Mouse (Mus musculus): Measurements from ENCODE around the gene Car5a.

Car5a gene

DNA sequence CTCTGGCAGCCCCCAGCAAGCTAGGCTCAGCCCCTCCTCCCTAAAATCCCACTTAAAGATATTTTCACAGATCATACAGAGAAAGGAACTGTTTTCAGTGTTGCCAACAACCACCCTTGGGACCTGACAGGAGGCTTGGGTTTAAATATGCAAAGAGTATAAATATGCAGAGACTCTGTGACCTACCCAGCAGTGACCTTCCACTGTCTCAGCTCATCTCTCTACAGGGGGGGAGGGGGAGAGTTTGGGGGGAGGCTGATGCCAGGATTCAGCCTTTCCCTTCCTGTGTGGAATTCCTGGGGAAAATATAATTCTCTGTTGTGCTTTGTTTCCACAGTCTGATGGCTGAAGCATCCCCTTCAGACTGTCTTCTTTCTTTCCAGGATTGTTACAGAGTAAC is 9.8 kb downstream of the Car5a start:
- no peak for DNase-seq (ENCODE audit: low spot score in 2 of 2)

DNA sequence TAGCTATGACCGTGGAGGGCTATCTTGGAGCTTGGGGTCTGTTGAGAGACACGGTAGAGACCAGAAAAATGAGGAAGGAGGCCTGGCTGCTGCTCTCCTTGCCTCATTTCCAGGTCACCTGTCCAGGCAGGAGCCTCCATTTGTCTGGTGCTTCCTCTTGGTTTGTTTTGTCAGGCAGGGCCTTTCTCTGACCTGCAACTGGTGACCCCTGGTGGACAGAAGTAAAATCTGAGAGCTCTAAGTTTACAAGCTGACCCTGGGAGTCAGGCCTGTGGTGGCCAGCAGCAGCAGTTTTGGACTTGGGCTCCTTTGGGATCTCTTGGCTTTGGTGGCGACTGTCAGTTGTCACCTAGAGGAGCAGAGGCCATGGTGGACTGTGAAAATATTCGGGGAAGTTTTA is 10.2 kb downstream of the Car5a start:
- no peak for DNase-seq (ENCODE audit: low spot score in 2 of 2)

DNA sequence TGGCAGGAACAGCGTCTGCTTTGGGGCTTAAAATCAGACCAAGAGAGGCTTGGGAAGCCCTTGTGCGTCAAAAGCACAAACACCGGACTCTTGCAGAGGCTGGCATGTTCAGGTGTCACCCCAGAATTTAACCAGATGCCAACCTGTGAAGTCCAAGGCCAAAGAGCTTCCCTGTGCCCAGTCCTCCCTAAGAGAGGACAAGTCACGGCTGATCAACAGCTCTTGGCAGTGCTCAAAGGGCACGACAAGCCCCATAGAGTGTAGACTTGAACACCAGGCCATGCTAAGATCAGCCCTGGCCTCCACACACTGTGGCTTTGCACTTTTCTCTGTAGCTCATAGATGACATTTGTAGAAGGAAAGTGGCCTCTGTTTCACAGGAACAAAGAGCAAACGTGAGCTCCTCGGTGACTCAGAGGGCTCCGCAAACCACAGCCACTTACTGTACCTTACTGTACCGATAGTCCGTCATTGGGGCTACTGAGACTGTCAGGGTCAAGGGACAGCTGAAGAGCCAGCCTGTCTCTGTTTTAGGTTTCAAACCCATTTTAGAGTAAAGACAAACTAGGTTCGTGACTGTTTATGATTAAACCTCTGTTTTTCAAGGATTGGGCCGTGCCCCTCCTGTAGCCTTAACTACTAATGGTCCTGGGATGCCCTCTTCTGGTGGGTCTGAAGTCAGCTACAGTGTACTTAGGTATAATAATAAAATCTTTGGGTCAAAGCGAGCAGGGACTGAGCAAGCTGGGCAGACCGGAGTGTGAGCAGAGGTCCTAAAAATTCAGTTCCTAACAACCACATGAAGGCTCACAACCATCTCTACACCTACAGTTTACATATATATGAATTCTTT is 11.8 kb downstream of the Car5a start:
- DNase-seq (ENCODE audit: low spot score in 2 of 2), result no peak

DNA sequence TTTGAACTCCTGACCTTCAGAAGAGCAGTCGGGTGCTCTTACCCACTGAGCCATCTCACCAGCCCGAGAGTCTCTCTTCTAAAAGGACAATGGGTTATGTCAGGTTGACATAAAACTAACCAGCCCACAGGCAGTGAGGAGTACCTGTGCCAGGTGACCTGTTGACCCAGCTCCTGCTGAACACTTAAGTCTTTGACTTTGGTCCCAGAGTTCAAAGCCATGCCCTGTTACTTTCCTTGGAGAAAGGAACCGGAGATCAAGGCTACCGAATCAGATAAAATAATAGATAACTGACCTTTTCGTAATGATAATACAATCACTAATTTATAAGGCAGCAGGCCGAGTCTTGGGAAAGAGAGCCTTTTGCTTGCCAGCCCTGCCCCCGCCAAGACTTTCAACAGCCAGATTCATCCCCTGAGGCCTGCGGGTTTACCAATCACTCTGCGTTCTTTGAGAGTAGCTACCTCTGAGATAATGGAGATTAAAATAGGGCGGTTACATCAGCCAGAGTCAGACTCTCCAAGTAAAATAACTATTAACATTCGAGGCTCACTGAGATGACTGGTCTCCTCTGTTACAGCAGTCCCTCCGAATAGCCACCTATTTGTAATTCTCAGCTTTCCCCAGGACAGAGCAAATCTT is 12.6 kb downstream of the Car5a start:
- DNase-seq (ENCODE audit: low spot score in 2 of 2), result no peak

DNA sequence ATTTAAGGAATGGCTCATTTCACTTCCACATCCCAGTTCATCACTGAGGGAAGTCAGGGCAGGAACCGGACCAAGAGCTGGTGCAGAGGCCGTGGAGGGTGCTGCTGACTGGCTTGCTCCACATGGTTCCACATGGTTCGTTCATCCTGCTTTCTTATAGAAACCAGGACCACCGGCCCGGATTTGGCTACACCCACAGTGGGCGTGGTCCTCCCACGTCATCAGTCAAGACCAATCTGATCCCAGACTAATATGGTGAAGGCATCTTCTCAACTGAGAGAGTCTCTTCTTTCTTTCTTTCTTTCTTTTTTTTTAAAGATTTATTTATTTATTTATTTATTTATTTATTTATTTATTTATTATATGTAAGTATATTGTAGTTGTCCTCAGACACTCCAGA is 13.1 kb downstream of the Car5a start:
- DNase-seq (ENCODE audit: low spot score in 2 of 2), result no peak

DNA sequence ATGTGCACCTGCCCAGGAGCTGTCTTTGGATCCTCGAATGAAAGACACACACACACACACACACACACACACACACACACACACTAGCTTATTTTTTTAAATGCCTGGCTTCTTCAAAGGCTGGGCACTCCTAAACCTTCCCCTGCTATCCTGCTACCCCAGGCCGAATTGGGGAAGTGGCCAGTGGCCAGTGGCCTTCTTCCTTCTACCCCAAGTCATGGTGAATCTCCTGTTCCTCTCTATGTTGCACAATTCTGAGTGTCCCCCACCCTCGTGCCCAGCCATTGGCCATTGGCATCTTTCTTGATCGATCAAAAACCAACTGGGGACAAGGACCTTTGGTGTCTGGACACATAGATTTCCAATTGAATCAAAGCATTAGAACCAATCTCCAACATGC is 14.7 kb downstream of the Car5a start:
- no peak for DNase-seq (ENCODE audit: low spot score in 2 of 2)

DNA sequence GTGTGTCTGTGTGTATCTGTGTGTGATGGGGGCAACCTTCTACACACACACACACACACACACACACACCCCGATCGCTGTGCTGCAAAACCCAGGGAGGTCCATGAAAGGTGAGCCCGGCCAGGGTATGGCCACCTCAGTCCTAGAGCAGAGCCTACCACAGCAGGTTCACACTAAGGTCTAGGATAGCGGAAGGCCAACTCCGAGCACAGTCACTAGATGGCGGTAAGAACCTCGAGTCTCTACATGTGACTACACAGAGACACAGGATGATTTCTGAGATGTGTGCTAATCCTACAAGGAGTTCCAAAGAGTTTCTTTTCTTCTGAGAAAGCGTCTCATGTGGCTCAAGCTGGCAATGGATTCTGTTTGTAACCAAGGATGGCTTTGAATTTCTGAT is 17.4 kb downstream of the Car5a start:
- DNase-seq (ENCODE audit: low spot score in 2 of 2), result no peak

DNA sequence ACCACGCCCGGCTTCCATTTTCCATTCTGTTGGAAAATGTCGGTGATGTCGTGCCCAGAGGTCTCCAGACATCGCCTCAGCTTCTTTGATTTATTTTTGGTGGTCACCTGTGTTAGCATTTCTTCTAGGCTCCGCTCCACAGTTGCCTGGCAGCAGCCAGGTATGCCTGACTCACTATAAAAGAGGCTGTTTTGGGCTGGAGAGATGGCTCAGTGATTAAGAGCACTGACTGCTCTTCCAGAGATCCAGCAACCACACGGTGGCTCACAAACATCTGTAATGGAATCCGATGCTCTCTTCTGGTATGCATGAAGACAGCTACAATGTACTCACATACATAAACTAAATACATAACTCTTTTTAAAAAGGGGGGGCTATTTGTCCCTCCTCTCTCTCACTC is 18.4 kb downstream of the Car5a start:
- DNase-seq (ENCODE audit: low spot score in 2 of 2), result no peak

DNA sequence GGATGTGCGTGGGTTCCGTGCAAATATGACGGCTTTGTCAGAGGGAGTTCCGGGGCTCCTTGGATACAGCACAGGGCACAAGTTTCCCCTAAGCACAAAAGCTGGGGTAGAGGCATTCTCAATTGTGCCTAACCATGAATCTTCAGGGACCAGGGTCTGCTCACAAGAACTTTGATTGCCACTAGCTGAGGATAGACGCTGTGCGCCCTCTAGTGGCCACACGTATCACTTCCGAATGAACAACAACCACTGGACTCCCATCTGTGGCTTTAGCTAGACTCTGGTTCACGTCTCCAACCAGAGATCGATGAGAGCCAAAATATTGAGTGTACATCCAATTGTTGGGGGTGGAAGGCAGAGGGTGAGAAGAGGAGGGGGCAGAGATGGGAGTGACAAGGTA is 19.1 kb downstream of the Car5a start:
- peak in 1 of 2 experiments; percentile 67 for DNase-seq (ENCODE audit: low spot score in 2 of 2)

DNA sequence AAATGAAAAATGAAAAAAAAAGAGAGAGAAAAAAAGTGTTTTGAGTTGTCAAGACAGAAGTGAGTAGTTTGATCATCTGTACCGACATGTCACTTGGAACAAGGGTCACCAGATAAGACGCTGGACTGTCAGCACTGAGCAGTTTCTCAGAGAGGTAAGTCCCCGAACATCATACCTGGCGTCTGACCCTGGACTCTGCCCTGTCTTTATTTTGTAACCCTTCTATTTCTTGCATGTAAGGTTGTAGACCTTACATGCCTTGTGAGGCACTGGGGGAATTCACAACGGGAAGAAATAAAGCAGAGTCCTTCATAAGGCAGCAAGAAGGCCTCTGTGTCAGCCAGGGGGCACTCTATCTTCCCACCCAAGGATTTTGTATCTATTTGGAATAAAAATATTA is 20.0 kb downstream of the Car5a start:
- DNase-seq (ENCODE audit: low spot score in 2 of 2), result no peak

DNA sequence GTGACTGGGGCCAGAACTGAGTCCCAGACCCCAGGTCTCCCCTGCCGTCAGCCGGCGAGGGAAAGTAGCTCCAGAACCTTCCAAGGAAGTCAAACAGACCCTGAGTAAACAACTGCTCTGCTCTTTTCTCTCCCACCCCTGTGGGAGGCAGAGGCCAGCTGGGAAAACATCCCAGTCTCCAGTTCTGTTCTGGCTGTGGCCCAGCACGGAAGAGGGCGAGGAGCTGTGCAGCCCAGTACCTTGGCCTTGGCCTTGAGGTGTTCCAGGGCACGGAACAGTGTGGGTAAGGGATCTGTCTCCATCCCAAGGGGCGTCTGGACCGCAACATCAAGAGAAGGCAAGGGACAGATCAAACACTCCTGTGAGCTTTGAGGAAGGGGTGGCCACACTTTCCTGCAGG is 22.6 kb downstream of the Car5a start:
- DNase-seq (ENCODE audit: low spot score in 2 of 2), result peak; percentile 51 to 56

DNA sequence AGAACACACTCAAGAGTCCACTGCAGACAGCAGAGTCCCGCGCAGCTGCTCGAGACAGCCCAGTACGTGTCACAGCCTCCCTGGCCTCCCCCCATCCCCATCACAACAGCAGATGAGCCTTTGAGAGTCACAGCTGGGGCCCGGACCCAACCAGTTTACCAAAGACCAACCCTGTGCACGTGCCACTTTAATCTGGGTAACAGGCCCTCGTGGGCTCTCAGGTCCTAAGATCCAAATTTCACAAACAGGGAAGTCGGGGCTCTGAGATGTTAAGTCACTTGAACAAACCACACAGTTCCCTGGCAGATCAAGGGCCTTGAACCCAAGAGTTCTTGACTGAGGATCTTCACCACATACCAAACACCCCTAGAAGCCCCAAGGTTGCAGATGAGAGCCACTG is 23.1 kb downstream of the Car5a start:
- no peak for DNase-seq (ENCODE audit: low spot score in 2 of 2)

DNA sequence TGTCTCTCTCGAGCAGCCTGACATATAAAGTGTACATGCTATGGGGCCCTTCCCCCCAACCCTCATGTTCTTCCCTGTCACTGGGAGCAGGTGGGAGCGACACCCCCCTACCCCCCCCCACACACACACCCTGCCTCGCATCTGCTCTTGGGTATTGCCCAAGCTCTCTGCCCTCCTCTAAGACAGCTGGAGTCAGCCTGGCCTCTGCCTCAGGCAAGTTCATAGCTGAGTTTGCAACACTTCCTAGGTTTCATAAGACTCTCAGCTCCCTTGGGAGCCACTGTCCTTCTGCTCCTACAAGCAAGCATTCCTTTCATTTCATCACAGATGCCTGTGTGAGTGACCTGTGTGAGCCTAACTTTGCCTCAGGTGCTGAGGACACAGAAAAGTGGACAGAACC is 25.0 kb downstream of the Car5a start:
- peak in 1 of 2 experiments; percentile 54 for DNase-seq (ENCODE audit: low spot score in 2 of 2)

DNA sequence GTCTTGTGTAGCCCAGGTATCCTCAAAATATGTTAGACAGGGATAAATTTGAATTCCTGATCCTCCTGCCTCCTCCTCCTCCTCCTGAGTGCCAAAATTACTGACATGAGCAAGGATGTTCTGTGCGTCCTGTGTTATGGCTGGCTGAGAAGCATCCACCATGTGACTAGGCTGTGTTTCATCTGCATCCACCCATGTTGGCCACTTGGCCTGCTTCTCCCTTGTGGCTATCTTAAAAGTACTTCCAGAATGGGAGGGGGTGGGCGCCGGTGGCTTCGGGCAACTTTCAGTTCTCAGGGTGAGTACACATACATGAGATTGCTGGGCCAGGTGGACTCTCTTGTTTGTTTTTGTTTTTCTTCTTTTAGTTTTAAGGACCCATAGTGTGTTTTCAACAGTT is 25.5 kb downstream of the Car5a start:
- no peak for DNase-seq (ENCODE audit: low spot score in 2 of 2)

DNA sequence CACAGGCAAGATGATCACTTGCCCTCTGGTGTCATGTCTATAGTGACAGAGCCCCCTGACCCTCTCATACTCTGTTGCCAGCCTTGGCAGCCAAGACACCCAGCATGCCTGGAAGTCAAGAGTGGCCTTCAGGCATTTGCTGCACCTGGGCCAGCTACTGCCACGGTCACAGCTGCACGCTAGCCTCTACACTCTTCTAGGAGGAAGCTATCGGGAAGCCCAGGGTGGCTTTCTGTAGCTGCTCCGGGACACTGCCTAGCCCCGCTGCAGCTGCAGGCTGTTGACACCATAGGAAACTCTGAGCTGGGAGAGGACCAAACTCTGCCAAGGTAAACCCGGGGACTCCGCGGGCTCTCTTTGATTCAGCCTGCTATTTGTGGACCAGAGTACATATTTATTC is 31.3 kb downstream of the Car5a start:
- no peak for DNase-seq (ENCODE audit: low spot score in 2 of 2)

DNA sequence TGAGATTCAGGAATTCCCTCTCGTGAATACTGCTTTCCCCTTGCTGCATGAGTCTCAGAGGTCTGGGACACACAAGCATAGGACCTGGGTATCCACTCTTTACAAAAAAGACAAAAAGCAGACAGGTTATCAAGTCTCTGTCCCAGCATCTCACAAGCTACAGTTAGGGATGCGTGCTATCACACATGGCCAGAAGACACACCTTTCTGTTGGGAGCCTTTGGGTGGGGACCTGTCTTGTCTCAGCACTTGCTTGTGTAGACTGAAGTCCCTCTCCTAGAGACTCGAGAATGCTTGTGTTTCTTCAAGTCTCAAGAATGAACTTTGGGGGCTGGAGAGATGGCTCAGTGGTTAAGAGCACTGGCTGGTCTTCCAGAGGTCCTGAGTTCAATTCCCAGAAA is 31.9 kb downstream of the Car5a start:
- no peak for DNase-seq (ENCODE audit: low spot score in 2 of 2)

DNA sequence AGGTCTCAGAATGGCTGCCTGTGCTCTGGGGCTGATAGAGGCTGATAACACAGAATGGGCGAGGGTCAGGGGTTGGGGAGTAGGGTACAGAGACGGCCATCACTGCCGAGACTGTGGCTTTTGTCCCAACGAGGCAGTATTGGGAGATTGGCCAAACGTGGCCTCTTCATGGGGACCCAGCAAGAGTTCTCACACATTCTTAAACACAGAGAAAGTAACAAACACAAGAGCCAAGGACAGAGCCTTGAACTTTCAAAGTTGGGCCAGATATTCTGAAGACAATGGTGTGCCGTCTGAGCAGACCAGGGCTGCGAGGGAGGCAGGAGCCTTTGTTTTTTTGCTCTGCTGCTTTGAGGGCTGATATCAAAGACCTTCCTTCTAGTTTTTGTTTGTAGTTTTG is 32.7 kb downstream of the Car5a start:
- no peak for DNase-seq (ENCODE audit: low spot score in 2 of 2)

DNA sequence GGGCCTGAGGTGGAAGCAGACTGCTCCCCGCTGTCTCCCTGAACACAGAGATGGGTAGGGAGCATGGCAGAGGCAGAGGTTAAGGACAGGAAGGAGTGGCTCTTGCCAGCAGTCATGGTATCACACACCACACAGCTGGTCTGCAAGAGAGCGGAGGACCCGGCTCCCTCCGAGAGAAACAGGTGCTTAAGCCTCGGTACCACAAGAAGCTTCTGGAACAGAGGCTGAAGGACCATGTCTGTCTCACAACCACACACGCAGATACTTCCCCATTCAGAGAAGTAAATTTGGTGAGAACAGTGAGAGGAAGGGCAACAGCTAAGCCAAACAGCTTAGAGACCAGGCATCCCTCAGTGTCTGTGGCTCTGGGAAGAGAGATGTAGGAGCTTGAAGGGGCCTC is 33.3 kb downstream of the Car5a start:
- DNase-seq (ENCODE audit: low spot score in 2 of 2), result no peak

DNA sequence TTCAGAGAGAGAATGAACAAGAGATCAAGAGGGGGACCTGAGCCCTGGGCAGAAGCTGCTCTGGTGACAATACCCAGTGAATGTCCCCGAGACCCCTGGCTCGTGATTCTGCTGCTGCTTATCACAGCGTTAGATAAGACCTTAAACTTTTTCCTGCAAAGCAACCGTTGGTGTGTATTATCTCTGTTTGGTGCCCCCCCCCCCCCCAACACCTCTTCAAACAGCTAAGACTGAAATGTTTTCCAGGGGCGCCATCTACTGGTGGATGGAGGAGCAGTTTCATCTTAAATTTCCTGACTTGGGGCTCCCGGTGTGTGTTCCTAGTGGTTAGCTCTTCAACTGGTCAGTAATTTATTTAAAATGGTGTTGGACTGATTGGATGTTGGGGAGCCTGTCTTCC is 35.0 kb downstream of the Car5a start:
- DNase-seq (ENCODE audit: low spot score in 2 of 2), result peak in 1 of 2 experiments; percentile 70

DNA sequence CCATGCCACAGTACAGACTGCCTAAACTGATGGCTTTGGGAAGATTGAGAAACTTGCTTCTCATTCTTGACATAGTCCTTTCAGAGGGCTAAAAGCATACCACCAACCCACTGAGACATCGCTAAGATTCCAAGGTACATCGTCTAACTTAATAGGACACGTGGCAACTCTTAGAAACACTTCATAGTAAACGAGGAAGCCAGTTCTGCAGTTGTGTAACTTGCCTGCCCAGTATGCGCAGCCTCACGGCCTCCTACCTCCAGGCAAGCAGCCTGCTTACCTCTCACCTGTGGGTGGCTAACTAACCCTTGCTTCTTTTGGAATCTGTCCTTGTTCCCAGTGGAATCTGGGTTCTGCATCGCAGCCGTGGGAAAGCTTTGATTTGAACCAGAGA is 35.6 kb downstream of the Car5a start:
- DNase-seq (ENCODE audit: low spot score in 2 of 2), result no peak

DNA sequence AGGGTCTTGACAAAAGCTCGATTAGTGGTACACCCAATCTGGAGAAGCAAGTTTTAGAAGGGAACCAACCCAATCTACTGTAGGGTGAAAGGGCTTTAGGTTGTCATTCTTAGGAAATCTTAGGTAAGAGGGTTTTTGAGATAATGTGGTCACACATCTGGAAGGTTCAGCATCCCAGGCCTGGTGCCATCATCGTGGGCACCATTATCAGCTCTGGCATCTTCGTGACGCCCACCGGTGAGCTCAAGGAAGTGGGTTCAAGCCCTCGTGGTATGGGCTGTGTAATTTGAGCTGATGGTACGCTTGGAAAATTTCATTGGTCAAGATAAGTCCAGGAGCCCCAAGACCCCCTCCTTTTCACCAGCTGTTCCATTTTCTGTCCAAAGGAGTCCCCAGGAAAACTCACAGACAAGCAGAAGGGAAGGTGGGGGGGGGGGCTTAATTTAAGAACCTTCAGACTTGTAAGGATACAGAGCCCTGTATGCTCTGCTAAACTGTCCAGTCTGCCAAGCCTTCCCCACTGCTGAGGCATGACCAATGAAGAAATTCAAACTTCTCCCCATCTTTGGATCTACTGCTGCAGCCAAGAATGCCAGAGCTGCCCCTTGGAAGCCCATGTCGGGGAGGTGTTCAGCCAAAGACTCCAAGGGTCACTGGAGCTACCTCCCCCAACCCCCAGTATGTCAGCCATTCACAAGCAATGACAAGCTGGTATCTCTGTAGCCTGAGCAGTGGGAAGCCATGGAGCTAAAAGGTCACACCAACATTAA is 36.1 kb downstream of the Car5a start:
- no peak for DNase-seq (ENCODE audit: low spot score in 2 of 2)

DNA sequence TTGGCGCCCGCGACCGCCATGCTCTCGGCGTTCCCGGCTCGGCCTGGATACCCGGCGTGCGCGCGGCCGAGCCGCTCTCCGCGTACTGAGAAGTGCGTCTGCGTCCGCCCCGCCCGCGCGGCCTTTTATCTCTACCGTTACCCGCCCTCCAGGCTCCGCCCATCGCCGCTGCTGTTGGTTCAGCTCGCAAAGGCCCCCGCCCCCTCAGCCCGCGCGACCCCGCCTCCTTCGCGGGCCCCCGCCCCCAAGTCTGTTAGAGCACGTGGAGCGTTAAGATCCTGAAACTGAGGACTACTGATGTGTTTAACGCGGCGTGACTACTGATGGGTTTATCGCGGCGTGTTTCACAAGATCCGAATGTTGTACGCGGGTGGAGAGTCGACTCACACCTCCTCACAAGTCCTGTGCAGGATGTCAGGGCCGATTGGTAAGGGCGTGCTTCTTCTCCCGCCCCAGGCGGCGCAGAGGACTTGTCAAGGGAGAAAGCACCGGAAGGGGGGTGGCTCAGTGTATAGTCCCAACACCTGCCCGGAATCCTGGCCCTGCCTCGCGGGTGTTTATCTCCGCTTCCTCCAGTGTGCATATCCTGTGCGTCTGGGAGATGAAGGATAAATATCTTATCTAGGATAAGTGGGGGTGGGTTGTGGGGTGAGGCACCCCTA is 37.0 kb downstream of the Car5a start, which contains the start of gene Slc7a5:
Gene Slc7a5 (minus strand): TSS at position 108 of the 662 bp plus-strand sequence.
- peak; percentile 94 to 95 for DNase-seq (ENCODE audit: low spot score in 2 of 2)

All from heart, adult 9 months (tissue).